8 mouse cellular contexts compared by ENCODE assay signal in the genomic region with DNA sequence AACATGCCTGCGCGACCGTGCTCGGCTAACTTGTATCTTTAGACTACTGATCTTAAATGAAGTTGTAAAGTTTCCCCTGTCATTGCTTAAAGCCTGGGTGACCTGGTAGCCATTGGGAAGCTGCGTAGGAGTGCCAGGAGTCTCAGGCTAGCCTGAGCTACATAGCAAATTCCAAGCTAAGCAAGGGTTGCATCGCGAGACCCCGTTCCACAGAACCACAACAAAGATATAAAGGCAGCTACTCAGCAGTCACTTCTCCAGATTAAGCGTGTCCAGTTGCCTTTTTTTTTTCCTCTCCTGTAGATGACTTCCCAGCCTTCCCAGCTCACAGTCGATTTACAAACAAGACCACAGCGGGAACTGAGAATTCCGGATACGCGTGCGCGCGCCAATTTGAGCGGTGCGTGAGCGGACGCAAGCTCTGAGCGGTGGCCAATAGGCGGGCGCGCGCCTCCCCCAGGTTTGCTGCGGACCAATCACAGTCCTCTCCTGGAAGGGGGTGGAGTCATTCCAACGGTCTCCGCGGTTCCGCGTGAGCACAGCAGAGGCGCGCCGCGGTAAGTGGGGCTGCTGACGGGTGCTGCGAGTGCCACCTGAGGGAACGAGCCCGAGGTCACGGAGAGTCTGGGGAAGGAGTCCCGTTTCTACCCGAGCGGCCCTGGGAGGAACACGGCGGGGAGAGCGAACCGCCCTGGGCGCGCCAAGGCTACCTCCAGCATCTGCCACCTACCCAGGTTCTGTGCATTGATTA. TPM values are rescaled to one million over a fixed set of nuclear protein-coding genes. Genes with fewer than 3 reads are reported as not detected.
A peak's percentile ranks its signal among the peaks of the same experiment; 100 is the strongest.
DNase-seq lines count a peak whose midpoint lies in the region; ATAC-seq and TF ChIP-seq lines count a peak whose summit lies in the region.

Gene Ube2t, plus strand, starts transcription at position 513 of the 751 bp plus-strand sequence.

- 2% methylated on average over 50 of the region's 50 CpGs for WGBS in hindbrain, embryonic 13.5 days

- POLR2A ChIA-PET in Patski (lab: Charles Lee): no interaction called here

- ATAC-seq in Patski: peak; percentile 95
- ATAC-seq in hindbrain, embryonic 13.5 days (ENCODE audit: low FRiP score): peak; percentile 100

- peak within 1 kb of the TSS; percentile 69 for H3K4me2 ChIP-seq in hindbrain, embryonic 13.5 days

- peak within 1 kb of the TSS; percentile 73 for H3K9ac ChIP-seq in hindbrain, embryonic 13.5 days

- H3K9me3 ChIP-seq in hindbrain, embryonic 13.5 days: no peaks in the 10 kb centered on the region

- peaks cover 12% of the 10 kb centered on the region for H3K4me1 ChIP-seq in hindbrain, embryonic 13.5 days (replicated peaks)

- TF ChIP-seq CTCF in Patski (IDR thresholded peaks at IDR 0.05): no peak

- H3K4me3 ChIP-seq in hindbrain, embryonic 13.5 days: peak within 1 kb of the TSS; percentile 65

- H3K27me3 ChIP-seq in Patski: no peaks in the 10 kb centered on the region
- H3K27me3 ChIP-seq in hindbrain, embryonic 13.5 days: peaks cover 7% of the 10 kb centered on the region; the same call in 1 of the 2 replicates

- H3K36me3 ChIP-seq in hindbrain, embryonic 13.5 days: no peaks in the 10 kb centered on the region

- DNase-seq in Patski (ENCODE audit: low read depth, low spot score): no peak
- peak; percentile 96 for DNase-seq in cerebellum, postnatal 14 days
- DNase-seq in frontal cortex, postnatal 14 days (ENCODE audit: low spot score in 2 of 2): peak; percentile 85 to 93
- peak; percentile 86 for DNase-seq in layer of hippocampus, postnatal 25 days (ENCODE audit: extremely low spot score in 1 of 2, low spot score in 1 of 2)
- peak; percentile 97 for DNase-seq in lung, postnatal 25 days (ENCODE audit: low spot score)
- peak; percentile 96 for DNase-seq in retina, embryonic 14.5 days (ENCODE audit: low spot score)
- DNase-seq in thymus, postnatal 4 days: peak; percentile 96

- CTCF ChIA-PET in Patski (lab: Charles Lee): interaction anchor here (0.9 to 3.1 kb wide), 8 partner anchors 27 to 178 kb away, joined by 3 to 8 read pairs (median 4); partner anchors contain the start of gene Lgr6

- in situ Hi-C loops in Patski (cut with MboI; ENCODE audit: low pct_unique_long_range_greater_than_20kb): no loop called here

- H3K27ac ChIP-seq in hindbrain, embryonic 13.5 days: no peak within 1 kb of the TSS

RNA-seq across cellular contexts. Expression of gene Ube2t, which starts in this region (rescaled TPM):
- polyA plus RNA-seq in Patski (2021): 14.5 TPM
- 15.3 and 17.0 TPM in 2 replicates for polyA plus RNA-seq in hindbrain, embryonic 13.5 days (2015; fragmentation: Nextera tagmentation; extraction: Ambion mirVana)
- 1 to 10 TPM; 2.0 to 2.4 TPM for total RNA-seq in layer of hippocampus, postnatal 25 days (2021)
